Mouse (Mus musculus): ENCODE measurements at regions not wholly inside any gene's neighbourhood (a gene's known extent, or its start where the extent isn't known, plus 50 kb on each side); places are given as distances from the start of the nearest gene placed in this dataset.

DNA sequence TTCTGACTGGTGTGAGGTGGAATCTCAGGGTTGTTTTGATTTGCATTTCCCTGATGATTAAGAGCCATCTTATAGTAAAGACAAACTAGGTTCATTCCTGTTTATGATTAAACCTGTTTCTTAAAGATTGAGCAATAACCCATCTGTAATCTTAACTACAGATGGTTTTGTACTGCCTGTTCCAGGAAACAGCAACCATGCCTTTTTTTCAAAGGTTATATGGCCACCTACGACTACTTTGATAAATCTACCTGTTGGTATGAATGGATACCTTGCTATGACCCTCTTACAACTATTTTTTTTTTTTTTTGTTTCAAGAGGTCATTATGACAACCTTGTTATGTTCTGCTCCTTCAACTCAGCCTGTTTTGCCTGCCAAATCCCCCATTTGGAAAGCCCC is 148.7 kb upstream of the Eci2 start:
- Histone ChIP-seq H3K27me3 (ENCODE audit: control insufficient read depth, insufficient read depth, low read length) (no peaks in the 10 kb centered on the region), H3K4me3 (ENCODE audit: control insufficient read depth in 1 of 2, insufficient read depth in 1 of 2, low read depth in 1 of 2, low read length in 2 of 2) (no peak overlapping the region), H3K9me3 (ENCODE audit: control insufficient read depth, low read length) (no peaks in the 10 kb centered on the region), H3K36me3 (ENCODE audit: control insufficient read depth, insufficient read depth, low read length) (no peaks in the 10 kb centered on the region), H3K27ac (replicated peaks in 1 of 2; ENCODE audit: control insufficient read depth in 1 of 2, insufficient read depth in 1 of 2, low read depth in 2 of 2, low read length in 2 of 2) (no peak overlapping the region), H3K4me1 (ENCODE audit: control insufficient read depth in 2 of 2, insufficient read depth in 2 of 2, low read length in 2 of 2) (peaks cover 6 to 7% of the 10 kb centered on the region in 2 experiments; a peak in 2 of 4 replicates), H3K9ac (ENCODE audit: low read length) (no peak overlapping the region), H3K4me2 (ENCODE audit: low read length) (no peak overlapping the region)
- WGBS, result 66% methylated on average over 1 of the region's 1 CpGs
- no peak for ATAC-seq (ENCODE audit: insufficient number of reproducible peaks, insufficient read depth, low FRiP score, low read depth)

DNA sequence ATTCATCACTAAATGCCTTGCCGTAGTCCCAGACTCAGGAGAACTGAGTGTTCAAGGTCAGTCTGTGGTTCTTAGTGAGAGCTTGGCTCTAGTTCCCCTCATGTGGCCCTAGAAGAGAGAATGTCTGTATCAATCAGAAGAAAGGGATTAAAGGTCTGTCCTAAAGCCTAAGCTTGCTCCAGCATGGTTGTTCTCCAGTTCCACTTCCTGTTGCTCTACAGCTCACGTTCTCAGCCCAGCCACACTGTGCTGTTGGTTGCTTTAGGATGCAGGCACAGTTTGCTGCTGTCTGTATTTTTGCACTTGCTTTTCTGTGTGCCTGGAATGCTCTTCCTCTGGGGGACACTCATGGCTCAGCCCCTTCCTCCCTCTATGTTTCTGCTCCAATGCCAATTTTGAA is 150.4 kb upstream of the Eci2 start:
- WGBS, result 55% methylated on average over 2 of the region's 2 CpGs

DNA sequence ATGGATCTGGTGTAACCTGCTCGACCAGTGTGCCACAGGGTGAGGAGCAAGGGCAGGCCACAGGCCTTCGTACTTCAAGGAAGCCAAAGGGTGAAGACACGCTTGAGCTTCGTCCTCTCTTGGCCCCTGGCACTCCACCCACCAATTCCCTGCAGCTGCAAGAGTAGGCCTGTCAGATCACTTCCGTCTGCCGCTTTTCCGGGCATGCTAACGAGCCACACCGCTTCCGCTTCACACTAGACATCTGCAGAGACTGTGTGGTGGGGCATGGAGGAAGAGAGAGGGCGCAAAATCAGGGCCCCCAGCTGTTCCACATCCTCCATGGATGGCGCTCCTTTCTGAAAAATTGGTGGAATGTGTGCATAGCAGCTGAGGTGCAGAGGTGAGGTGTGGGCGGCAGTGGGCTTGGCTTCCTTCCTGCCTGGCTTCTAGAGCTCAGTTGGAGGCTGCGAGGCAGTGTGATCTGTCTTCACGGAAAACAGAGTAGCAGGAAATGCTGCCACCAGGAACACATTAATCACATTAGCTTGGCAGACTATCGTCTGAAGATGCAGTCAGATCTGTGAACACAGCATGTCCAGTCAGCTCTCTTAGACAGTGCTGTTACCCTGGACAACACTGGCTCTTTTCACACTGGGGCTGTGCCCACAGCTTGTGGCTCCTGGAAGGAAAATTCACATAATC is 162.3 kb upstream of the Eci2 start:
- no peak overlapping the region for H3K9ac ChIP-seq (ENCODE audit: low read length)
- H3K4me3 ChIP-seq (ENCODE audit: control insufficient read depth in 1 of 2, insufficient read depth in 1 of 2, low read depth in 1 of 2, low read length in 2 of 2), result no peak overlapping the region
- H3K9me3 ChIP-seq (ENCODE audit: control insufficient read depth, low read length), result no peaks in the 10 kb centered on the region
- H3K27me3 ChIP-seq (ENCODE audit: control insufficient read depth, insufficient read depth, low read length), result no peaks in the 10 kb centered on the region
- 50% methylated on average over 16 of the region's 16 CpGs for WGBS
- no peak for ATAC-seq (ENCODE audit: insufficient number of reproducible peaks, insufficient read depth, low FRiP score, low read depth)
- peaks cover 5 to 6% of the 10 kb centered on the region in 2 experiments; a peak in 1 of 4 replicates for H3K4me1 ChIP-seq (ENCODE audit: control insufficient read depth in 2 of 2, insufficient read depth in 2 of 2, low read length in 2 of 2)
- H3K27ac ChIP-seq (replicated peaks in 1 of 2; ENCODE audit: control insufficient read depth in 1 of 2, insufficient read depth in 1 of 2, low read depth in 2 of 2, low read length in 2 of 2), result no peak overlapping the region
- H3K4me2 ChIP-seq (ENCODE audit: low read length), result no peak overlapping the region
- H3K36me3 ChIP-seq (ENCODE audit: control insufficient read depth, insufficient read depth, low read length), result no peaks in the 10 kb centered on the region

More for the DNA sequence above, 150.4 kb upstream of the Eci2 start:
- H3K4me1 ChIP-seq (ENCODE audit: control insufficient read depth in 2 of 2, insufficient read depth in 2 of 2, low read length in 2 of 2), result peaks cover 6% of the 10 kb centered on the region in 2 experiments; a peak in 2 of 4 replicates
- H3K9me3 ChIP-seq (ENCODE audit: control insufficient read depth, low read length), result no peaks in the 10 kb centered on the region
- no peaks in the 10 kb centered on the region for H3K27me3 ChIP-seq (ENCODE audit: control insufficient read depth, insufficient read depth, low read length)
- H3K4me3 ChIP-seq (ENCODE audit: control insufficient read depth in 1 of 2, insufficient read depth in 1 of 2, low read depth in 1 of 2, low read length in 2 of 2), result no peak overlapping the region
- H3K27ac ChIP-seq (replicated peaks in 1 of 2; ENCODE audit: control insufficient read depth in 1 of 2, insufficient read depth in 1 of 2, low read depth in 2 of 2, low read length in 2 of 2), result no peak overlapping the region
- ATAC-seq (ENCODE audit: insufficient number of reproducible peaks, insufficient read depth, low FRiP score, low read depth), result no peak
- H3K9ac ChIP-seq (ENCODE audit: low read length), result no peak overlapping the region
- no peak overlapping the region for H3K4me2 ChIP-seq (ENCODE audit: low read length)
- no peaks in the 10 kb centered on the region for H3K36me3 ChIP-seq (ENCODE audit: control insufficient read depth, insufficient read depth, low read length)

DNA sequence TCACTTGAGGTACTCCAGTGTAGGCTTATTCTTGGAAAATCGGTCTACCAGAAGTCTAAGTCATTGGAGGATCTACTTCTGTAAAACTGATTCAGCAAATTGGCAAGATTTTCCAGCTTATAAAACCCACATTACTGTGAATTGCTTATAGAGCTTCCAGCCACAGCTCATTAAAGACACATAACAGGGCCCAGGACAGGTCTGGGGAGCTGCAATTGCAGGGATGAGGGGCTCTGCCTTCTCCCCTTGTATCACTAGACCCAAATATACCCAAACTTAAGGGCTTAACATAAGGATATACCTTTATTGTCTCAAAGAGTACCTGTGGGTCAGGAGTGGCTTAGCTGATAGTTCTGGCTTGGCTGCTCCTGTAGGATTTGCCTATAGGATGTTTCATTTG is 175.2 kb upstream of the Eci2 start:
- ATAC-seq (ENCODE audit: insufficient number of reproducible peaks, insufficient read depth, low FRiP score, low read depth), result no peak
- Histone ChIP-seq H3K36me3 (ENCODE audit: control insufficient read depth, insufficient read depth, low read length) (no peaks in the 10 kb centered on the region), H3K9ac (ENCODE audit: low read length) (no peak overlapping the region), H3K4me3 (ENCODE audit: control insufficient read depth in 1 of 2, insufficient read depth in 1 of 2, low read depth in 1 of 2, low read length in 2 of 2) (no peak overlapping the region), H3K4me2 (ENCODE audit: low read length) (no peak overlapping the region), H3K9me3 (ENCODE audit: control insufficient read depth, low read length) (no peaks in the 10 kb centered on the region), H3K4me1 (ENCODE audit: control insufficient read depth in 2 of 2, insufficient read depth in 2 of 2, low read length in 2 of 2) (no peaks in the 10 kb centered on the region), H3K27me3 (ENCODE audit: control insufficient read depth, insufficient read depth, low read length) (no peaks in the 10 kb centered on the region), H3K27ac (replicated peaks in 1 of 2; ENCODE audit: control insufficient read depth in 1 of 2, insufficient read depth in 1 of 2, low read depth in 2 of 2, low read length in 2 of 2) (no peak overlapping the region)
- WGBS, result 72% methylated on average over 1 of the region's 1 CpGs

DNA sequence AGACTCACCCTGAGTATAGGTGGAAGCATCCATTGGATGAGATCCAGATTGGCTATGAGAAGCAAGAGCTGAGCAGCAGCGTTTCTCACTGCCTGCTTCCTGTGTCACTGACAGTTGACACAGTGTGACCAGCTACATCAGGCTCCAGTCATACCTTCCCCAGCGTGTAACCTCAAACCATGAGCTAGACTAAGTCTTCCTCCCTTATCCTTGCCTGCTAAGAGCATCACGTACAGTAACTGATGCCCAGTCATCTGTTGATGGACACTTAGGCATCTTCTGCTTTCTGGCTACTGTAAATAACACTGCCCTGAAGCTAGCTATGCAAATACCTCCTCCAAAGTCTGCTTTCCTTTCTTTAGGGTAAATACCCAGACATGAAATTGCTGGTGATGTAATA is 181.4 kb upstream of the Eci2 start:
- 70% methylated on average over 3 of the region's 3 CpGs for WGBS
- no peak overlapping the region for H3K4me2 ChIP-seq (ENCODE audit: low read length)
- no peaks in the 10 kb centered on the region for H3K9me3 ChIP-seq (ENCODE audit: control insufficient read depth, low read length)
- no peak for ATAC-seq (ENCODE audit: insufficient number of reproducible peaks, insufficient read depth, low FRiP score, low read depth)
- no peak overlapping the region for H3K27ac ChIP-seq (replicated peaks in 1 of 2; ENCODE audit: control insufficient read depth in 1 of 2, insufficient read depth in 1 of 2, low read depth in 2 of 2, low read length in 2 of 2)
- no peak overlapping the region for H3K9ac ChIP-seq (ENCODE audit: low read length)
- no peaks in the 10 kb centered on the region for H3K36me3 ChIP-seq (ENCODE audit: control insufficient read depth, insufficient read depth, low read length)
- no peaks in the 10 kb centered on the region for H3K27me3 ChIP-seq (ENCODE audit: control insufficient read depth, insufficient read depth, low read length)
- H3K4me1 ChIP-seq (ENCODE audit: control insufficient read depth in 2 of 2, insufficient read depth in 2 of 2, low read length in 2 of 2), result peaks cover 2 to 6% of the 10 kb centered on the region in 2 experiments; a peak in 2 of 4 replicates
- H3K4me3 ChIP-seq (ENCODE audit: control insufficient read depth in 1 of 2, insufficient read depth in 1 of 2, low read depth in 1 of 2, low read length in 2 of 2), result no peak overlapping the region

DNA sequence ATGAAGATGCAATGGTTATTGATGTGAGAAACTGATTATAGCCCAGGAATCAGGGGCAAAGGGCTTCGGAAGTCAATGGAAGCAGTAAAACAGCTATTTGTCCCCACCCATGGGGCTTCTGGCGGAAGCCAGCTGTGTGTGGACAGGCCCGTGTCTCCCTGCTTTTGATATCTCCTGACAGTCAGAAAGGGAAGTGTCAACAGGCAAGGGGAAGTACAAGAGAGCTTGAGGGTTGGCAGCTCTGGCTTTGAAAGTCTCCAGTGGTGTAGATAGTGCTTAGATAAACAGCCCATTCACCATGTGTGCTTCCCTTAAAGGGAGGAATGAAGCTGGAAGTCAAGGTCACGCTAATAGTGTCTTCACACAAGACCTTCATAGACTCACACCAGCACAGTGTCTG is 182.7 kb upstream of the Eci2 start:
- Histone ChIP-seq H3K27me3 (ENCODE audit: control insufficient read depth, insufficient read depth, low read length) (no peaks in the 10 kb centered on the region), H3K4me2 (ENCODE audit: low read length) (no peak overlapping the region), H3K4me3 (ENCODE audit: control insufficient read depth in 1 of 2, insufficient read depth in 1 of 2, low read depth in 1 of 2, low read length in 2 of 2) (no peak overlapping the region), H3K36me3 (ENCODE audit: control insufficient read depth, insufficient read depth, low read length) (no peaks in the 10 kb centered on the region), H3K9me3 (ENCODE audit: control insufficient read depth, low read length) (no peaks in the 10 kb centered on the region), H3K9ac (ENCODE audit: low read length) (no peak overlapping the region), H3K27ac (replicated peaks in 1 of 2; ENCODE audit: control insufficient read depth in 1 of 2, insufficient read depth in 1 of 2, low read depth in 2 of 2, low read length in 2 of 2) (no peak overlapping the region), H3K4me1 (ENCODE audit: control insufficient read depth in 2 of 2, insufficient read depth in 2 of 2, low read length in 2 of 2) (peaks cover 2 to 6% of the 10 kb centered on the region in 2 experiments; a peak in 2 of 4 replicates)
- ATAC-seq (ENCODE audit: insufficient number of reproducible peaks, insufficient read depth, low FRiP score, low read depth), result no peak
- 27% methylated on average over 4 of the region's 4 CpGs for WGBS

DNA sequence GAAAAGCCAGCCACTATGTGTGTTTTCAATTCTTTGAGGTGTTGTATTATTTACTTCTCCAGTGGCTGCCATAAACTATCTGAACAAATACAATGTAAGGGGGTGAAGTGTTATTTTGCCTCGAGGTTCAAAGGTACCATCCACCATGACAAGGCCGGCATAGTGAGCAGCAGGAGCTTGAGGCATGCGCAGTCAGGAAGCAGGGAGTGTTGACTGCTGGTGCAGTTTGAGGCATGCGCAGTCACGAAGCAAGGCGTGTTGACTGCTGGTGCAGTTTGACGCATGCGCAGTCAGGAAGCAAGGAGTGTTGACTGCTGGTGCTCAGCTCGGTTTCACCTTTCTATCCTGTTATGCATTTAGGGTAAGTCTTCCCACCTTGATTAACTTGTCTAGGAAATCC is 184.9 kb upstream of the Eci2 start:
- peaks cover 2 to 6% of the 10 kb centered on the region in 2 experiments; a peak in 2 of 4 replicates for H3K4me1 ChIP-seq (ENCODE audit: control insufficient read depth in 2 of 2, insufficient read depth in 2 of 2, low read length in 2 of 2)
- WGBS, result 92% methylated on average over 9 of the region's 9 CpGs
- ATAC-seq (ENCODE audit: insufficient number of reproducible peaks, insufficient read depth, low FRiP score, low read depth), result no peak
- no peak overlapping the region for H3K27ac ChIP-seq (replicated peaks in 1 of 2; ENCODE audit: control insufficient read depth in 1 of 2, insufficient read depth in 1 of 2, low read depth in 2 of 2, low read length in 2 of 2)
- no peak overlapping the region for H3K4me2 ChIP-seq (ENCODE audit: low read length)
- no peak overlapping the region for H3K9ac ChIP-seq (ENCODE audit: low read length)
- no peaks in the 10 kb centered on the region for H3K27me3 ChIP-seq (ENCODE audit: control insufficient read depth, insufficient read depth, low read length)
- H3K4me3 ChIP-seq (ENCODE audit: control insufficient read depth in 1 of 2, insufficient read depth in 1 of 2, low read depth in 1 of 2, low read length in 2 of 2), result no peak overlapping the region
- H3K36me3 ChIP-seq (ENCODE audit: control insufficient read depth, insufficient read depth, low read length), result no peaks in the 10 kb centered on the region
- no peaks in the 10 kb centered on the region for H3K9me3 ChIP-seq (ENCODE audit: control insufficient read depth, low read length)

DNA sequence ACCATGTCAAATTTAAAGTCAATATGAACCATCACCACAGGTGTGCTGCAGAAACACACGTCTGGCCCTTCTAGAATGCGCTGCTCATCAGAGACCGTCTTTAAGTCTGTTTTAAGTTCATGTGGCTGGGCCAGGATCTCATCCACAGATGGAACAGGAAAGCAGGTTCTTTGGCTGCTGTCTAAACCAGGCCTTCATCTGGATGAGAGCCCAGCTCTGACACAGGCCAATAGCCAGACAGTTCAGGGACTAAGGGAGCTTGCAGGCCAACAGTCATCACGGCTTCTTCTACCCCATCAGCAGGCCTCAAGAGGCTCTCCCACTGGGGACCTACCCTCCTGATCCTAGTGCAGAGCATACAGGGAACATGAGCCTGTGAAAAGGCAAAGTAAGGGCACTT is 185.4 kb upstream of the Eci2 start:
- Histone ChIP-seq H3K4me1 (ENCODE audit: control insufficient read depth in 2 of 2, insufficient read depth in 2 of 2, low read length in 2 of 2) (peaks cover 2 to 6% of the 10 kb centered on the region in 2 experiments; a peak in 2 of 4 replicates), H3K36me3 (ENCODE audit: control insufficient read depth, insufficient read depth, low read length) (no peaks in the 10 kb centered on the region), H3K9ac (ENCODE audit: low read length) (no peak overlapping the region), H3K27me3 (ENCODE audit: control insufficient read depth, insufficient read depth, low read length) (no peaks in the 10 kb centered on the region), H3K4me3 (ENCODE audit: control insufficient read depth in 1 of 2, insufficient read depth in 1 of 2, low read depth in 1 of 2, low read length in 2 of 2) (no peak overlapping the region), H3K27ac (replicated peaks in 1 of 2; ENCODE audit: control insufficient read depth in 1 of 2, insufficient read depth in 1 of 2, low read depth in 2 of 2, low read length in 2 of 2) (no peak overlapping the region), H3K4me2 (ENCODE audit: low read length) (no peak overlapping the region), H3K9me3 (ENCODE audit: control insufficient read depth, low read length) (no peaks in the 10 kb centered on the region)
- no peak for ATAC-seq (ENCODE audit: insufficient number of reproducible peaks, insufficient read depth, low FRiP score, low read depth)
- 79% methylated on average over 4 of the region's 4 CpGs for WGBS

All from heart, embryonic 14.5 days (tissue).